Mouse (Mus musculus) spleen, postnatal 0 days (tissue): ENCODE results near the gene Olfr310. TPM values are rescaled to one million over a fixed set of nuclear protein-coding genes. Genes with fewer than 3 reads are reported as not detected.

Experiments used
- polyA plus RNA-seq: library from polyadenylated mRNA; unstranded; fragments of >200 nt; fragmentation: Nextera tagmentation; extraction: Ambion mirVana; gene quantifications from 2 replicates; pipeline ENCODE4 v1.2.1, GENCODE M21; 2015

The Olfr310 gene
- not detected in 2 replicates for polyA plus RNA-seq

DNA sequence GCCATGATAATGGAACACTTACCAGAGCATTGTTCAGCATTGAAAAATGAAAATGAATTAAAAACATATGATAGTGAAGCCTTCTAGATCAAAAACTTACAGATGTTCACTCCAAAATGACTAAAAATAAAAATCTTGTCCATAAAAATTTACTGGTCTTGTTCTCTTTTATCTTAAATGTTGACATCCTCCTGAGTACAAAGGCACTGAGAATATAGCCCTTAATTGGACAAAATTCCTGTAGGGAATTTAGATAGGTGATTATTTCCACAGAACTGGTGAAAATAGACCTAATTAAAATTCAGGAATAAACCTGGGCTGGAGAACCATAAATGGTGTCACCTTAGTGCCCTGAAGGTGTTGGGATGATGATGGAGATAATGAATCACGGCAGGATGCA, at the start of gene Olfr310:
Olfr310 (minus strand) TSS at position 101 of the 400 bp plus-strand sequence.

DNA sequence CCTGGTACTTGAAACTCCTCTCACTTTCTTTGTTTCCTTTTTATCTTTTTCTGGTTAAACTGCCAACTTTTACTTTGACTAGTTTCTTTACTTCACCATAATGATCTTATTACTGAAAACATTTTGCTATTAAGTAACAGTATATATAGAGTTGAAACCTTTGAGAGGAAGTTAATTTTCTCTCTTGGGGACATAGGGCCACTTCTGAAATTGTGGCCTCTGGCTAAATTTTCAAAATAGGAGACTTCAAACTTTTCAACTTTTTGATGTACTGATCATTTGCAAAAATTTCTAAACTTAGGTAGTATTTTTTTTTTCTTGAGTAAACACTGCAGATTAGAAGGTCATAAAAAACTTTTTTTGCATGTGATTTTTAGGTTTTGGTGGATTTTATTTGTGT, 48.6 kb upstream of the Olfr310 start, which contains the start of gene Olfr308:
Olfr308 (minus strand) TSS at position 101 of the 400 bp plus-strand sequence.

DNA sequence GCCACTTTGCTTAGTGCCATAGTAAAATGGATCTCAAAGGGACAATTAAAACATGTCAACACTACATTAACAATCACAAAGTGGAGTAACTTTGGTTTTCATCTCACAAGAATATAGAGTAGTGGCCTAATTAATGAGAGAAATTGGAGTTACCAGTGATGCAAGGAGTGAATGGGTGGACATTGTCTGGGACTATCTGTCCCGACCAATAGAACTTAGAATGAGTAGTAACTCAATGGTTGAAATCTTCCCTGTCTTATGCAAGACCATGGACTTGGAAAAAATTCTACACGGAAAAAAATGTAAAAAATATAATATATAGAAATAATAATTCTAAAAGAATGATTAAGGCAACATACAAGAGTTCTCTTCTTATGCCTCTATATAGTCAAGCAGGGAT, 36.6 kb upstream of the Olfr310 start, which contains the start of gene Olfr309:
Olfr309 (minus strand) TSS at position 101 of the 400 bp plus-strand sequence.

DNA sequence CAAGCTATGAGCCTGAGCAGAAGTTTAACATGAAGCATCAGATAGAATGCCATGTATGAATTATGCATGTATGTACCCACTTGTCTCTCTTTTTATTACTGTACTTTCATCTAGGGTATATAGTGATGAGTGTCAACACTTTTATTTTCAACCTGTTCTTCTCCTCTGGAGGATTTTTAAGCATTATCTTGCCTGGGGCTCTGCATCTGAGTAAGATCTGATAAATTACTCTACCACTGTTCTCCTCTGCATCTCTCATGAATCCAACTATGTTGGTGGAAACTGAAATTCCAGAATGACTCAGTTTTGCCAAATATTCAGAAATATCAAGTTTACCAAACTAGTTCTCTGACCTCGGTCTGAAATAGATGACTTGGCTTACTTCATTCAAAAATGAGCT, 30.8 kb downstream of the Olfr310 start, which contains the start of gene Vmn2r76:
Vmn2r76 (minus strand) TSS at position 101 of the 400 bp plus-strand sequence.

Other genes with a start within 250 kb of the Olfr310 start
- gene Vmn2r75, start 105.4 kb downstream of the Olfr310 start, polyA plus RNA-seq, result not detected in 2 replicates
- not detected in 2 replicates for gene Vmn2r76, start 30.9 kb downstream of the Olfr310 start, polyA plus RNA-seq
- not detected in 2 replicates for gene Olfr309, start 36.5 kb upstream of the Olfr310 start, polyA plus RNA-seq
- gene Olfr308, start 48.5 kb upstream of the Olfr310 start, polyA plus RNA-seq, result not detected in 2 replicates
- gene Olfr307, start 60.4 kb upstream of the Olfr310 start, polyA plus RNA-seq, result not detected in 2 replicates
- not detected in 2 replicates for gene Olfr305, start 89.8 kb upstream of the Olfr310 start, polyA plus RNA-seq
- gene Olfr304, start 109.5 kb upstream of the Olfr310 start, polyA plus RNA-seq, result not detected in 2 replicates
- gene Olfr303, start 120.6 kb upstream of the Olfr310 start, polyA plus RNA-seq, result not detected in 2 replicates
- not detected in 2 replicates for gene Olfr301, start 126.7 kb upstream of the Olfr310 start, polyA plus RNA-seq
- gene Olfr299, start 182.7 kb upstream of the Olfr310 start, polyA plus RNA-seq, result not detected in 2 replicates
- gene Olfr298, start 215.3 kb upstream of the Olfr310 start, polyA plus RNA-seq, result not detected in 2 replicates
- gene Olfr297, start 242.8 kb upstream of the Olfr310 start, polyA plus RNA-seq, result not detected in 2 replicates